Mouse (Mus musculus): Measurements from ENCODE around the gene Cdh8.

DNA sequence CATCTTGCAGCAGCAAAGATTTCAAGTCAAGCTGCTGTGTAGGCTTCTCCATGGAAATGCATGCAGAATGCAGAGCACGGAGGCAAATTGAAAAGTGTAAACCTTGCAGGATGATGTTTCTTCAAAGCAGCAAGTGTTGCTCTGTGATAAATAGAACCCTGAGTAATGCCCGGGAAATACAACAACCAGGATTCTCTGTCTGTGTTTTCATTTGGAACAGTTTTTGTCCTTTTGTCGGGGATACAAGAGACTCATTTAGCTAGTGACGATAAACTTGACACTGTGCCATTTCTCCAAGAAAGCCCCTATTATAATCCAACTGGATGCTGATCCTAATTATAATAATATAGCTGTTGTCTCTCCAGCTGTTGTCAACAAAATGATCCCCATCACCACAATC is 181.9 kb downstream of the Cdh8 start:
- TF ChIP-seq CTCF (IDR thresholded peaks at IDR 0.05; ENCODE audit: low read depth, low read length) (no peak), POLR2A (IDR thresholded peaks at IDR 0.05; ENCODE audit: borderline replicate concordance, low read depth, low read length) (no peak)

Measured in bone marrow macrophage, adult 2 months (primary cell).